Mouse (Mus musculus) B cell, adult 2 months (primary cell): Measurements from ENCODE around the gene Gm4498.
"Not testable (repeated sequence)": the region's sequence is repeated elsewhere in the genome, so short reads cannot be mapped to it uniquely, and the experiment has no call there.

Source experiments
- DNase-seq, 2 experiments: peaks; one replicate each; pipeline ENCODE4 v3.0.0; 2022

The Gm4498 gene

DNA sequence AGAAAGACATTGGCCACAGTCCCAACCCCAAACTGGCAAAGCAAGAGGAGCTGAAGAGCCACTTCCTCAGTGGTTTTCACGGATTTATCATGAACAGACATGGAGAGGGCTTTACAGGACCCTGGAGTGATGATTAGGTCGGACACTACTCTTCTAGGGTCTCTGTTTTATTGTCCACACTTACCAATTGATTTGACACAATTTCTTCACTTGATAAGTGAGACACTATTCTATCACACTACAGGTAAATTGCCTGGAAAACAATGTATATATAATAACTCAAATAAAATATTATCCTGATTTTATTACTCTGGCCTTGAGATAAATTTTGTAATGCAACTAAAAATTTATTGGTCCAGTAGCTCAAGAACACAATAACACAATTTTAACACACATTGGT, at the start of gene Gm4498:
TSS of gene Gm4498 (minus strand) at position 101 of the 400 bp plus-strand sequence.
- not testable (repeated sequence) for DNase-seq

DNA sequence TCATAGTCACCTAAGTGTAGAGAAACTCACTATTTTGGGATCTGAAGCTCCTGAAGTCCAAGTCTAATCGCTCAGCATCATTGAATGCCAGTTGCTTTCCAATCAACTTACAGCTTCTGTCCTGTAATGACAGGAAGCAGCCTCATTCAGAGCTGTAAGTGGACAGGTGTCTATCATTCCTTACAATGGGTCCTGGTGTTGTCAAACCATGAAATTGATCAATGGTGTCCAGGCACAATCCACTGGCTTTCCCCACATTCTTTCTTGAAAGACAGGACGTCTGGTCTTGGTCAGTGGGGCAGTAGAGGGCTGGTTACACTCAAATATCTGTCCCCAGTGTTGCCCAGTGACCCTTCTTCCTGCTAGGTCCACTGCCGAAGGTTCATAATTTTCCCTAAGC, 29.1 kb upstream of the Gm4498 start, which contains the start of gene Gm5890:
TSS of gene Gm5890 (minus strand) at position 101 of the 400 bp plus-strand sequence.
- not testable (repeated sequence) for DNase-seq

DNA sequence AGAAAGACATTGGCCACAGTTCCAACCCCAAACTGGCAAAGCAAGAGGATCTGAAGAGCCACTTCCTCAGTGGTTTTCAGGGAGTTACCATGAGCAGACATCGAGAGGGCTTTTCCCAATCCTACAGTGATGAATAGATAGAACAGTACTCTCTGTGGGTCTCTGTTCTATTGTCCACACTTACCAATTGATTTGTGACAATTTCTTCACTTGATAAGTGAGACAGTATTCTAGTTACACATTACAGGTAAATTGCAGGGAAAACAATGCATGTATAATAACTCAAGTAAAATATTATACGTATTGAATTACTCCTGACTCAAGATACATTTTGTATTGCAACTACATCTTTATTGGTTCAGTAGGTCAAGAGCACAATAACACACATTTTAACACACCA, 28.1 kb downstream of the Gm4498 start, which contains the start of gene Gm6164:
TSS of gene Gm6164 (minus strand) at position 101 of the 400 bp plus-strand sequence.
- not testable (repeated sequence) for DNase-seq

DNA sequence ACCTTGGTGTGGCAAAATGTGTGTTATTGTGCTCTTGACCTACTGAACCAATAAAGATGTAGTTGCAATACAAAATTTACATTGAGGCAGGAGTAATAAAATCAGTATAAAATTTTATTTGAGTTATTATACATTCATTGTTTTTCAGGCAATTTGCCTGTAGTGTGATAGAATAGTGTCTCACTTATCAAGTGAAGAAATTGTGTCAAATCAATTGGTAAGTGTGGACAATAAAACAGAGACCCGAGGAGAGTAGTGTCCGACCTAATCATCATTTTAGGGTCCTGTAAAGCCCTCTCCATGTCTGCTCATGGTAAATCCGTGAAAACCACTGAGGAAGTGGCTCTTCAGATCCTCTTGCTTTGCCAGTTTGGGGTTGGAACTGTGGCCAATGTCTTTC, 40.2 kb downstream of the Gm4498 start, which contains the start of gene Vmn1r95:
TSS of gene Vmn1r95 (plus strand) at position 301 of the 400 bp plus-strand sequence.
- not testable (repeated sequence) for DNase-seq
